Mouse (Mus musculus): Measurements from ENCODE around the gene Hcn4. TPM values are rescaled to one million over a fixed set of nuclear protein-coding genes. Genes with fewer than 3 reads are reported as not detected.

Gene Hcn4
- polyA plus RNA-seq, 1 experiment from 2014 or later: not detected

DNA sequence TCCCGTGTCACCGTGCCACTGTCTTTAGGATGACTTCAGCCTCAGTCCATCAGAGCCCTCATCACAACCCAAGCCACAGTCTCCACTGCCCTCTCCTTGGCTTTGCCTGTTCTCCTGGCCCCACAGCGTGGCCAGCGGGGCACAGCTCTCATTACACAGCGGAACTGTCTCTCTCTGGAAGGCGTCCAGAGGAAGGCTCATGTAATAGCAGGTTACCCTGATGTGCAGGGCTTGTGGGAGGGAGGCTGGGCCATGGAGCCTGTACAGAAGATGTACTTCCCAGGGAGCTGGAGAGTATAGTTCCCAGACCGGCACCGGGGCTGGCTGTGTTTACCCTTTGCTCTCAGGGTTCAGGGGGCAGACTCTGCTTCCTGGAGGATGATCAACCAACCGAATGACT lies 6.8 kb upstream of the Hcn4 start:
- WGBS (ENCODE audit: insufficient replicate concordance): 54% methylated on average over 9 of the region's 9 CpGs
- Histone ChIP-seq H3K36me3 (replicated peaks) (no peaks in the 10 kb centered on the region), H3K27me3 (peaks cover 60% of the 10 kb centered on the region), H3K9me3 (replicated peaks) (no peaks in the 10 kb centered on the region), H3K27ac (replicated peaks) (no peak overlapping the region), H3K4me3 (replicated peaks) (no peak overlapping the region), H3K4me2 (no peak overlapping the region), H3K4me1 (replicated peaks) (no peaks in the 10 kb centered on the region), H3K9ac (no peak overlapping the region)
- no peak for ATAC-seq (ENCODE audit: insufficient read depth)

DNA sequence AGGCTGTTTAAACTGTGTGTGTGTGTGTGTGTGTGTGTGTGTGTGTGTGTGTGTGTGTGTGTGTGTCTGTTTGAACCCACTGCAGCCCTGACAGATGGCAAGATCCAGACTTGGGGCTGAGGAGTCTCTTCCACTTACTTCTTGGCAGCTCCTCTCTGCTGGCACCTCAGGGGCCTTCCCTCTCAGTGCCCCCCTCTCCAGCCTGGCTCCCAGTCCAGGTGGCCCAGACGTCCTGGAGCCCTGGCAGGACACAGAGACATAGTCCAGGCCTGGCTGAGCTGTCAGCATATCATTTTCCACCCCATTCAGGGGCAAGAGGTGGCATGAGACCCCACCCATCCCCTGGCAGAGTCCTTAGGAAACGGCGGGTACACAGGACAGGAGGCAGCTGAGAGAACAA lies 5.5 kb upstream of the Hcn4 start:
- Histone ChIP-seq H3K27ac (replicated peaks) (no peak overlapping the region), H3K4me2 (no peak overlapping the region), H3K4me3 (replicated peaks) (no peak overlapping the region), H3K36me3 (replicated peaks) (no peaks in the 10 kb centered on the region), H3K9ac (no peak overlapping the region), H3K4me1 (replicated peaks) (peaks cover 7% of the 10 kb centered on the region; the same call in 1 of the 2 replicates), H3K27me3 (peaks cover 72% of the 10 kb centered on the region), H3K9me3 (replicated peaks) (no peaks in the 10 kb centered on the region)
- ATAC-seq (ENCODE audit: insufficient read depth): no peak
- WGBS (ENCODE audit: insufficient replicate concordance): 37% methylated on average over 3 of the region's 3 CpGs

GRCm38 (mm10) chr9:58822431-58823091 lies 651 bp upstream of the Hcn4 start:
- H3K36me3 ChIP-seq (replicated peaks): no peaks in the 10 kb centered on the region
- under 1% methylated on average over 62 of the region's 62 CpGs for WGBS (ENCODE audit: insufficient replicate concordance)
- no peaks in the 10 kb centered on the region for H3K9me3 ChIP-seq (replicated peaks)
- peaks cover 9% of the 10 kb centered on the region; the same call in 1 of the 2 replicates for H3K4me1 ChIP-seq (replicated peaks)
- no peak overlapping the region for H3K27ac ChIP-seq (replicated peaks)
- no peak overlapping the region for H3K9ac ChIP-seq
- peak overlapping the region; percentile 47 for H3K4me3 ChIP-seq (replicated peaks)
- ATAC-seq (ENCODE audit: insufficient read depth): no peak; the same call in 1 of the 2 replicates
- peaks cover 95% of the 10 kb centered on the region for H3K27me3 ChIP-seq
- peak overlapping the region; percentile 68 for H3K4me2 ChIP-seq

GRCm38 (mm10) chr9:58823918-58824215 lies 655 bp downstream of the Hcn4 start:
- Histone ChIP-seq H3K9me3 (replicated peaks) (no peaks in the 10 kb centered on the region), H3K27me3 (peaks cover 85% of the 10 kb centered on the region), H3K36me3 (replicated peaks) (no peaks in the 10 kb centered on the region), H3K4me2 (peak overlapping the region; percentile 68), H3K9ac (no peak overlapping the region), H3K4me1 (replicated peaks) (peaks cover 9% of the 10 kb centered on the region; the same call in 1 of the 2 replicates), H3K4me3 (replicated peaks) (peak overlapping the region; percentile 47), H3K27ac (replicated peaks) (no peak overlapping the region)
- WGBS (ENCODE audit: insufficient replicate concordance): 2% methylated on average over 29 of the region's 35 CpGs
- no peak for ATAC-seq (ENCODE audit: insufficient read depth)

DNA sequence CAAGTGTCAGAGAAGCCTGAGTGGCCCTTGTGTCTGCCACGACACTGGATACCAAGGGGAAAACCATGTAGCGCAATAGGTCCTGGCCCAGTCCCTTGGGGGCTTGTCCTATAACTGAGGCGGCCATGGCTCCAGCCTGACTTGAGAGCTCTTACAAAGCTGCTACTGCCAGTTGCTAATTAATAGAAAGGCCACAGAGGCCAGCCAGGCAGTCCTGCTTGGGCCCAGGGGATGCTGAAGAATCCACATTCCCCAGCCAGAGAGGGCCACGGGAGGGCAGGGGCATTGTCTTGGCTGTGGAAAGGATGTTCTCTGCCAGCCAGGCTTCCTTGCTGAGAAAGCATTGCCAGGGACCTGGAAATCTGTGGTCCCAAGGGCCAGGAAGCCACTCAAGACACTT lies 6.4 kb downstream of the Hcn4 start:
- no peak overlapping the region for H3K9ac ChIP-seq
- peaks cover 36% of the 10 kb centered on the region for H3K27me3 ChIP-seq
- no peak overlapping the region for H3K4me2 ChIP-seq
- H3K9me3 ChIP-seq (replicated peaks): no peaks in the 10 kb centered on the region
- H3K4me3 ChIP-seq (replicated peaks): no peak overlapping the region
- no peak for ATAC-seq (ENCODE audit: insufficient read depth)
- no peaks in the 10 kb centered on the region for H3K4me1 ChIP-seq (replicated peaks)
- no peaks in the 10 kb centered on the region for H3K36me3 ChIP-seq (replicated peaks)
- WGBS (ENCODE audit: insufficient replicate concordance): 49% methylated on average over 4 of the region's 4 CpGs
- no peak overlapping the region for H3K27ac ChIP-seq (replicated peaks)

DNA sequence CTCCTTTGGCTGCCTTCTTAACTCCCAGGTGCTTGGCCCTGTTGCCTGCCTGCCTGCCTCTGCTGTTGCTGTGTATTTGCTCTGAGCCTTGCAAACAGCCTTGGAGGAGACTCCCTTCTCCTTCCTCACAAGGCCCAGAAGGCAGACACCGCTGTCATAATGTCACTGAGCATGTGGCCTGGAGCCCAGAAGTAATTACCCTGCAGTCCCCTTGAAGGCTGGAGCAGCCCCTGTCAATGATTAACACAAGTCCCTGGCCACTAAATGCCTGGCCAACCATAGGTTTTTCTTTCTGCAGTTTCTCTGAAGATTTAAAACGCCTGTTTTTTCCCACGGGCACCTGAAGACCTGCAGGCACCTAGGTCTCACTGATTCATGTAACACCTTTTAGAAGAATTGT lies 9.7 kb downstream of the Hcn4 start:
- H3K27me3 ChIP-seq: peaks cover 8% of the 10 kb centered on the region
- no peak overlapping the region for H3K27ac ChIP-seq (replicated peaks)
- H3K4me2 ChIP-seq: no peak overlapping the region
- no peak overlapping the region for H3K9ac ChIP-seq
- no peaks in the 10 kb centered on the region for H3K36me3 ChIP-seq (replicated peaks)
- H3K4me3 ChIP-seq (replicated peaks): no peak overlapping the region
- H3K4me1 ChIP-seq (replicated peaks): no peaks in the 10 kb centered on the region
- ATAC-seq (ENCODE audit: insufficient read depth): no peak
- no peaks in the 10 kb centered on the region for H3K9me3 ChIP-seq (replicated peaks)
- 47% methylated on average over 3 of the region's 3 CpGs for WGBS (ENCODE audit: insufficient replicate concordance)

- Histone ChIP-seq H3K9me3 (replicated peaks) (no peaks in the 10 kb centered on the region), H3K4me1 (replicated peaks) (no peaks in the 10 kb centered on the region), H3K36me3 (replicated peaks) (no peaks in the 10 kb centered on the region), H3K27me3 (peaks cover 3% of the 10 kb centered on the region; the same call in 1 of the 2 replicates), H3K4me3 (replicated peaks) (no peak overlapping the region), H3K4me2 (no peak overlapping the region), H3K9ac (no peak overlapping the region), H3K27ac (replicated peaks) (no peak overlapping the region)
- no peak for ATAC-seq (ENCODE audit: insufficient read depth)
- 26% methylated on average over 5 of the region's 5 CpGs for WGBS (ENCODE audit: insufficient replicate concordance)
Observed at GRCm38 (mm10) chr9:58837174-58837573, 14.0 kb downstream of the Hcn4 start.

- ATAC-seq (ENCODE audit: insufficient read depth): no peak
- Histone ChIP-seq H3K9me3 (replicated peaks) (no peaks in the 10 kb centered on the region), H3K9ac (no peak overlapping the region), H3K36me3 (replicated peaks) (no peaks in the 10 kb centered on the region), H3K27ac (replicated peaks) (no peak overlapping the region), H3K4me3 (replicated peaks) (no peak overlapping the region), H3K27me3 (no peaks in the 10 kb centered on the region), H3K4me2 (no peak overlapping the region), H3K4me1 (replicated peaks) (no peaks in the 10 kb centered on the region)
- WGBS (ENCODE audit: insufficient replicate concordance): 51% methylated on average over 5 of the region's 5 CpGs
Observed at GRCm38 (mm10) chr9:58838504-58838903, 15.3 kb downstream of the Hcn4 start.

GRCm38 (mm10) chr9:58841655-58842054 lies 18.4 kb downstream of the Hcn4 start:
- H3K4me3 ChIP-seq (replicated peaks): no peak overlapping the region
- ATAC-seq (ENCODE audit: insufficient read depth): no peak
- no peak overlapping the region for H3K27ac ChIP-seq (replicated peaks)
- no peaks in the 10 kb centered on the region for H3K9me3 ChIP-seq (replicated peaks)
- no peaks in the 10 kb centered on the region for H3K4me1 ChIP-seq (replicated peaks)
- no peak overlapping the region for H3K9ac ChIP-seq
- 18% methylated on average over 6 of the region's 6 CpGs for WGBS (ENCODE audit: insufficient replicate concordance)
- H3K36me3 ChIP-seq (replicated peaks): no peaks in the 10 kb centered on the region
- H3K4me2 ChIP-seq: no peak overlapping the region
- H3K27me3 ChIP-seq: no peaks in the 10 kb centered on the region

DNA sequence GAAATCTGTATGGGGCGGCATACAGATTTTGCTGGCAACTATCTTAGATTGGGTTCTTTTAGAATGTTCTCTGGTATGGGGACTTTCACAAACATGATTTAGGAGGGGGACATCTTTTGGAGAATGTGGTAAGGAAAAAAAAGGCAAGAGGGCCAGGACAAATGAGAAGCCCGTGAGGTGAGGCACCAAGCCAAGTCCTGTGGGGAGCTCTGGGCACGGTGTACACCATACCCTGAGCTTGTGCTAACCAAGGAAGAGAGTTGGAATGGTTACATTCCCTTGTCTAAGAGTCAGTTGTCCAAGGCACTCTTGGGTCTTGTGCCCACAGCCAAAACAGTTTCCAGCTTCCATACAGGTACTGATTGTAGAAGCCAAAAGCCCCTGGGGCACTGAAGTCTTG lies 21.4 kb downstream of the Hcn4 start:
- no peak overlapping the region for H3K4me2 ChIP-seq
- ATAC-seq (ENCODE audit: insufficient read depth): no peak
- H3K4me1 ChIP-seq (replicated peaks): no peaks in the 10 kb centered on the region
- no peaks in the 10 kb centered on the region for H3K9me3 ChIP-seq (replicated peaks)
- H3K27ac ChIP-seq (replicated peaks): no peak overlapping the region
- no peaks in the 10 kb centered on the region for H3K36me3 ChIP-seq (replicated peaks)
- H3K27me3 ChIP-seq: no peaks in the 10 kb centered on the region
- no peak overlapping the region for H3K9ac ChIP-seq
- no peak overlapping the region for H3K4me3 ChIP-seq (replicated peaks)
- WGBS (ENCODE audit: insufficient replicate concordance): 72% methylated on average over 3 of the region's 3 CpGs

- 7% methylated on average over 3 of the region's 3 CpGs for WGBS (ENCODE audit: insufficient replicate concordance)
- H3K4me1 ChIP-seq (replicated peaks): no peaks in the 10 kb centered on the region
- ATAC-seq (ENCODE audit: insufficient read depth): no peak
- no peaks in the 10 kb centered on the region for H3K36me3 ChIP-seq (replicated peaks)
- H3K9me3 ChIP-seq (replicated peaks): no peaks in the 10 kb centered on the region
- no peak overlapping the region for H3K27ac ChIP-seq (replicated peaks)
- H3K27me3 ChIP-seq: no peaks in the 10 kb centered on the region
- no peak overlapping the region for H3K4me2 ChIP-seq
- no peak overlapping the region for H3K9ac ChIP-seq
- H3K4me3 ChIP-seq (replicated peaks): no peak overlapping the region
Observed at GRCm38 (mm10) chr9:58847008-58847407, 23.8 kb downstream of the Hcn4 start.

DNA sequence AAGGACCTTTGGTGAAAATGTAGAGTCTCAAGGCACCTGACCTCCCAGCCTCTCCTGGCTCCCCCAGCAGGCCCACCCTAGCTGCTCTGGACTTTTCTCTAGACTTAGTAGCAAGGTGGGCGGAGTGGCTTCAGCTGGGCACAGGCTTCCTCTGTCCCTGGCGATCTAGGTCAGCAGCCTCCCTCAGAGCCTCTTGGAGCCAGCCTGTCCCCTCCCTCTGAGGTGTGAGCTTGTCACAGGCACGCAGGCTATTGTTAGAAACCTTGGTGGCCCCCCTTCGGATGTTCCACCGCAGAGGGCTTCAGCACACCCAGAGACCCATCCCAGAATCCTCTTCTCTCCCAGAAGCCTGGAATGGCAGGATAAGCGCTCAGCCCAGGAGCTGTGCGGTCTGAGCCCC lies 24.5 kb downstream of the Hcn4 start:
- no peak overlapping the region for H3K4me2 ChIP-seq
- no peak overlapping the region for H3K27ac ChIP-seq (replicated peaks)
- H3K27me3 ChIP-seq: no peaks in the 10 kb centered on the region
- H3K9me3 ChIP-seq (replicated peaks): no peaks in the 10 kb centered on the region
- 37% methylated on average over 7 of the region's 7 CpGs for WGBS (ENCODE audit: insufficient replicate concordance)
- no peak for ATAC-seq (ENCODE audit: insufficient read depth)
- no peak overlapping the region for H3K4me3 ChIP-seq (replicated peaks)
- no peaks in the 10 kb centered on the region for H3K4me1 ChIP-seq (replicated peaks)
- no peak overlapping the region for H3K9ac ChIP-seq
- no peaks in the 10 kb centered on the region for H3K36me3 ChIP-seq (replicated peaks)
